Mouse (Mus musculus): Measurements from ENCODE around the gene Pjvk.

Pjvk gene

DNA sequence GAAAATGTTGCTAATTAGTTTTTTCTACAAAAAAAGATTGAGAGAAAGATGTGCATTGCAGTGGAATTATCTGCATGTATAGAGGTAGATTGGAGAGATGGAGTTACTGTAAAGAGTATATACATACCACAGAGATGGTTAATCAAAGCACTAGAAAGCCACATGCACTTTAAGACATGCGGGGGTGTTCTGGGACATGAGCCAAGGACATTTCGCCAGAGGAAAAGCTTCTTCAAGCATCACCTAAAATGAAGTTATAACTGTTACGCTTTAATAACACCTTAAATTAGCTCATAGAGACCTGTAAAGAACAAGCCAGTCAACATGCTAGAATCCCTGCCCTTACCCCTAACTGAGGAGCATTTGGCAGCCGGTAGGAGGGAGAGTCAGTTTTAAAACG, 18.9 kb downstream of the Pjvk start:
- DNase-seq (ENCODE audit: low spot score), result no peak

DNA sequence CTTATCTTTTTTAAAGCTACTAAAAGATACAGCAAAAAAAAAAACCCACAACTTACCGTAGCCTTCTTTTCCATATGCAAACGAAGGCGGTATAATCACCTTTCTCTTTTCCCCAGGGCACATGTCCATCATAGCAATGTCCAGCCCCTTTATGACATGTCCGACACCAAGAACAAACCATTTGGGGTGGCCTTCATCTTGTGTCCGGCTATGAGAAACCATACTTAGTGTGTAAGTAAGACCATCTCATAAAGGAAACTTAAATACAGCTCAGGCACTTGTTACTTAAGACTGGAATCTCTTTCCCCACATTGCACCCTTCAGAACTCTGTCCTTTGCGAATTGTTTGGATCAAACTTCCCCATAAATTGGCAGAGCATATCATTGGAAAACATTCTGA, 23.4 kb downstream of the Pjvk start:
- DNase-seq (ENCODE audit: low spot score), result no peak

DNA sequence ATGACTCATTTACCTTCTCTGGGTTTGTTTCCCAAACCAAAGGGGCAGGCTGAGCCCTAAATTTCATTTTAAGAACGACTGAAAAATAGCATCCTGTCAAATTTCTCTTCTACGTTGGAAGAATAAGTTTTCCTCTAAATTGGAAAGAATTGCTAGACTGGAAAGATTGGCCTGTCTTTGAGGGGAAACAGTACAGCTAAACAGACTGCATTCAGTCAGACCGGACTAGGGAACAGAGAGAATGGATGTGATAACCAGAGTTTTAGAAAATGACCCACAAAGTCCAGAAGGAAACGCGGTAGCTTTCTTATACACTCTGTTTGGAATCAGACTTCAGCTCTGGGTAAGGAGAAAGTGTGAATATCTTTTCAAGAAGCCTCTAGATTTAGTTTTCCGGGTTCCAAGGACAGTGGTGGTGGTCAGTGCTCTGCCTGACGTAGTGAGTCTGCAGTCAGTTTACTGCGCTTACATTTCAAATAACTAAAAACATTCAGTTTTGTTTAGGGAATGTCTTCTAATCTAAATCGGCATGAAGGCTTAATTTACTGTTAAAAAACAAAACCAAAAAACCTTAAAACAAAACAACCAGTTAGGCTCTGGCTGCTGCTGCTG, 24.0 kb downstream of the Pjvk start:
- DNase-seq (ENCODE audit: low spot score), result no peak

DNA sequence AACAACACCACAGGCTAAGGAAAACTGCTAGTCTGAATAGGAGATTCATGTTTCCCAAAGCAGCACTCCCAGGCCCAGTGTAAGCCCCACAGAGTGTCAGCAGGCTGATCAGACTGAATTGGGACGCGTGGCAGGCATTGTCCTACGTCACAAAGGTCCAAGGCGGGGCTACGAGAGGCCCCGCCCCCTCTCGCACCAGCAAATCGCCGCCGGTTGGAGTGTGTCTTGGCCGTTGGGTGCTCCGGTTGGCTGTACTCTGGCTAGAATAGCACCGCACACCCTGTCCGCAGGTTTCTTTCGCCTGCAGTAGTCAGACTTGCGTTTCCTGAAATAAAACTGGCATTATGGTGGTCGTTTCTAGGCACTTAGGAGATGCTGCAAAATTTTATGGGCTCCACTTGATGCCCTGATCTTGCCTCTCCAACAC, 24.7 kb downstream of the Pjvk start, which contains the start of gene Fkbp7:
Fkbp7 (minus strand) TSS at position 151 of the 427 bp plus-strand sequence.
- DNase-seq (ENCODE audit: low spot score), result peak; percentile 77

DNA sequence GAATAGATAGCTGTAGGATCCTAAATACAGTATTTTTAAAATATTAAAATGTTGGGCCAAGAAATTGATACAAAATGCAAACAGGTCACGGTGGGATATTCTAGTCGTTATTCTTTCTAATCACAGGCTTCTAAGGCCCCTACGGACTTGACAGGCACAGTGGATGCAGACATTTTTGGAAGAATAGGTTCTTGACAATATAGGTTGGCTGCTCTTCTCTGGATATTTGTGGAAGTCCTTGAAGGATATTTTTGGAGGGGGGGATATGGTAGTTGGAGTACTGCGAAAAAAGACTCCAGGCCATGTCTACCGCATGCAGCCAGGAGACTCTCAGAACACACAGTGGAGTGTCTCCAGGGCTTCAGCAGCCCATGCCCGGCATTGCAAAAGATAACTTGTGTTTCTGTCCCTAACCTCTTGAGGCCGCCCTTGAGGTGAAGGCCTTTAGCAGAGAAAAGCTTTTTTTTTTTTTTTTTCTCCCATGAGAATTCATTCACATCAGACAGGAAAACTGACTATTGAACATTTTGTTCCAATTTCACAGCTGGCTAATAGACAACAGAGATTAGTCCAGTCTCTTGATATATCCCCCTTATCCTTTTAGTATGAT, 25.3 kb downstream of the Pjvk start:
- DNase-seq (ENCODE audit: low spot score), result peak; percentile 18

DNA sequence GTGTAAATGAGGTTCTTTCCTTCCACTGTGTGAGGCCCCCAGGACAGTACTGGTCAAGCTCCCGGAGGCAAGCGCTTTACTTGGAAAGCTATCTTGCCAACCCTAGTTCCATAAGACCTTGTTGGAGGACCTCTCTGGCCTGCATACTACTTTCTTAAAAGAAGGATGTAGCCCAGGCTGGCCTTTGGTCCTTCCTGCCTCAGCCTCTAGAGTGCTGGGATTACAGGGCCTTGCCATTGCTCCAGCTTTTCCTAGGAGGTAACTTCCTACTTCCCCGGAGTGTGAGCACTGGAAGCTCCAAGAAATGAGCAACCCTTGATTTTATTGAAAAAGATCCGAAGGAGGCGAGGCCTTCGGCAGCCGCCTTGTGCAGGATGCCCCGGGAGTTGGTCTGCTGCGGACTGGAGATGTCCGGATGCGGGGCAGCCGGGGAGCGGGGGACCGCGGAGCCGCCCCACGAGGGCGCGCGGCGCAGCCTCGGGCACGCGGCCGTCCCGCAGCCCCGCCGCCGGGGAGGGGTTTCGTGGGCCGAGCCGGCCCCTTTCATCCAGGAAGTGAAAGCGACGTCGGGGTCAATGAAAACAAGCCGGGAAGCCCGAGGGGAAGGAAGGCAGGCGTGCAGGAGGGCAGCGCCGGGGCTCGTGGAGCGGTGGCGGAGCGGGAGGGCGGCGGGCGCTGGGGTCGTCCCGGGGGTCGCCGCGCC, 26.6 kb downstream of the Pjvk start, which contains the start of gene Plekha3:
Plekha3 (plus strand) TSS at position 557 of the 703 bp plus-strand sequence.
- peak; percentile 55 for DNase-seq (ENCODE audit: low spot score)

DNA sequence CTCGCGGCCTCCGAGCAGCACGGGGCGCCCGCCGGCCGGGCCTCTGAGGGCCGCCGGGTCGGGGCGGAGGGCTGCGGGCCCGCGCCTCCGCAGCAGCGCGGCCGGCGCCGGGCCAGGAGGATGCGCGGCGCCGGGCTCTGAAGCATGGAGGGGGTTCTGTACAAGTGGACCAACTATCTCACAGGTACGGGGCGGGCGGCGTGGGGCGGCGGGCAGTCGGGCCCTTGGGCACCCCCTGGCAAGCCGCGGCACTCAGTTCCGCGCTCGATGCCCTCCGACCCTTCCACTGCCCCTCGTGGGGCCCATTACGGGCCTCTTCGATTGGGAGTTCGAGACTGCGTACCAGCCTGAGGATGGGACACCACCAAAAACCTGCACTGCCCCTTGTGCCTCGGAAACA, 27.2 kb downstream of the Pjvk start:
- DNase-seq (ENCODE audit: low spot score), result no peak

DNA sequence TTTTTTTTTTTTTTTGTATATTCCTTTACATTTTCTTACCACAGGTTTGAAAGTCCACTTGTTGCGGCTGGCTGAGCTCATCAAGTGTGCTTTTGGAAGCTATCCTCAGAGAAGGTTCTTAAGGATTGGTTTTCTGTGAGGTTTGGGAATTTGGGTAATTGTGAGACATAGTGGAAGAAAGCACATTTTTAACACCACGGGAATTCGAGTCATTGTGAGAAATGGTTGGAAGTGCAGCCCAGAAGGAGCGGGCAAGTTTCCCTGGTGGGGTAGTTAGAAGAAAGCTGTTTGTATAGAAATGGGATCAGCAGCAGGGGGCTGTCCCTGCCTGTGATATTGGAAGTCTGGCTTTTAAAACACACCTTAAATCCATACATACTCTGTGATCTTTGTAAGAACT, 27.7 kb downstream of the Pjvk start:
- DNase-seq (ENCODE audit: low spot score), result no peak

DNA sequence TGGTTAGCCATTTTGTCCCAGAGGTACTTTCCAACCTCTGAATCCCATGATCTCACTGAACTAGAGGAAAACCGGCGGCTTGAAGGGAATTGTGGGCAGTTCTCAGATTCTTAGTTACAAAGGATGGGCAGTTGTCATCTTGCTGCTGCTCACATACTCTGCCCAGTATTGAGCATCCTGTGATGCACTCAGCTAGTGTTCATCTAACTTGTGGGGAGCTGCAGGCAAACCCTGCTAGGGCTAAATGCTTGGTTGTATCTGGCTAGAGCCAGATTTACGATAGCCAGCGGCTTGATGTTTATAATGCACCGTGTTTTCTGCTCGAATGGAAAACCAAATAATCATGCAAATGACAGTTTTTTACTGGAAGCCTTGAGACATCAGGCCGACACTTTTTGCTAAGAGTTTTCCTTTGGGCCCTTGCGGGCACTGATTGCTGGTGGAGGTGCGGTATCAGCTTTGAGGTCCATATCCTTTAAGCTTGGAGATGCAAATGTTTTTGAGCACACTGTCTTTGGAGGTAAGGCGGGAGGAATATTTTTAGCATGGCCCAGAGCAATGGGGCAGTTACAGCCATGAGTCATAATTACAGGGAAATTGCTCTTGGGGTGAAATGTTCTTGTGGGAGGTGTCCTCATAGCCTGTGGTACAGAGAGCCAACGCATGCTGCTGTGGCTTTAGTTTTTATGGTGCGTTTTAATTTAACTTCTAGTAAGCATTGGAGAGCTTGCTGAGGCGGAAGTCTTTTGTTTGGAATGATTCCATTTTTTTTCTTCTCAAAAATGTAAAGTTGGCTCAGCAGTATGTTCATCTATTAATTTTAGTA, 28.3 kb downstream of the Pjvk start:
- no peak for DNase-seq (ENCODE audit: low spot score)

DNA sequence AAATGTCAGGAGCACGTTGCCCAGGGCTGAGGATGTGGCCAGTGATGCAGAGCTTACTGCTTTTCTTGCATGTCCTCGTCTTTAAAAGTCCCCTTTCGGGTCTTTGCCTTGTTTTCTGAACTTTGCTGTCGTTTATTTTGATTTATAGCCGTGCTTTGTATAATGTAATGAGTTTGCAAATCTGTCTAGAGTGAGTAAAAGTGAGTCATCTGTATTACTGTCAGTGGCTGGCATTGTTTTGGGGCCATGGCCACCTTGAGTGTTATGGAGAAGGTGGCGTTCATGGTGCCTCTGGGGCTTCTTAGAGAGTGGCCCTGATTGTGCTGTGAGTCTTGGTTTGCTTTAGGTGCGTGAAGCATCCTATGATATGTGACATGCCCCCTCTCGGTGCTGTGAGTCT, 34.0 kb downstream of the Pjvk start:
- DNase-seq (ENCODE audit: low spot score), result no peak

DNA sequence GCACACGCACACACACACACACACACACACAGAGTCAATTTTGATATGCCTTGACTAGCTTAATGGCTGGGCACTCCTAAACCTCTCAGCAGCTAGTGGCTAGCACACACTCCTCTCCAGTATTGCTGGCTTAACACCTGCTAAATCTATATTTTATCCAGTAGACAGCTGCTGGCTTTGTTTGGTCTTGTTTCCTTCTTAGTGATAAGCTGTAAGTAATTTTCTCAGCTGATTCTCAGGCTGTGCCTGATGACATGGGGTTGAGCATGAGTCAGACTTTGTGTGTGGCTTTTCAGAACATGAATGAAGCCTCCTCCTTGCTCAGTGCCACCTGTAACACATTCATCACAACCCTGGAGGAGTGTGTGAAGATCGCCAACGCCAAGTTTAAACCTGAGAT, 38.7 kb downstream of the Pjvk start:
- DNase-seq (ENCODE audit: low spot score), result no peak

DNA sequence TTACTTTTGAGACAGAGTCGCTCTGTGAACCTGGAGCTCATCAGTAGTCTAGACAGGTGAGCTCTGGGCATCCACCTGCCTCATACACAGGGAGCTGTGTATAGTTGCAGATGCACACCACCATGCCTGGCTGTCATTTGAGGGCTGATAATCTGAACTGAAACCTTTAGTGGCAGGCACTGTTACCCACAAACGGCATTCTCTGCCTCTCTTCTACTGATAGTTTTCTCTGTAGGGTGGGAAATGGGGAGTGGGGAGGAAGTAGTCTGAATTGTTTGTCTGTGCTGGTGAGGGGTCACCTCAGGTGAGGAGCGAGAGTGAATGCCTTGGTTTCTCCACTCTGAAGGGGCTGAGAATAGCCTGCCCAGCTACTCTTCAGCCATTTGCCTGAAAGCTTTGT, 39.3 kb downstream of the Pjvk start:
- no peak for DNase-seq (ENCODE audit: low spot score)

DNA sequence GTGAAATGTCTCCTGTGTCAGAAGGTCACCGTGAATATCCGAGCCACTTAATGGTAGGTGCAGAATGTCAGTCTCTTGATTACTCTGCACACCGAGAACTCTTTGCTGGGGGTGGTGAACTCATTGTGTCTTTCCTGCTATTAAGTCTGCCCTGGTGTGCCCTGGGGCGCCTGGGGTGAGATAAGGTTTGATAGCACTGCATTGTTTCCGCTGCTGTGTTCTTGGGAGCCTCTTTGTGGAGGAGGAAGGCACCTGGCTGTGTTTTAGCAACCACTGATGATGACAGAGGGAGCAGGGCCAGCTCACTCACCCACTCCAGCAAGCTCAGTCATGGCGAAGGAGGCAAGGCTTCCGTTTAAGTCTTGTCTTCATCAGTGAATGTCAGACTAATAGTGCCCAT, 39.9 kb downstream of the Pjvk start:
- DNase-seq (ENCODE audit: low spot score), result no peak

DNA sequence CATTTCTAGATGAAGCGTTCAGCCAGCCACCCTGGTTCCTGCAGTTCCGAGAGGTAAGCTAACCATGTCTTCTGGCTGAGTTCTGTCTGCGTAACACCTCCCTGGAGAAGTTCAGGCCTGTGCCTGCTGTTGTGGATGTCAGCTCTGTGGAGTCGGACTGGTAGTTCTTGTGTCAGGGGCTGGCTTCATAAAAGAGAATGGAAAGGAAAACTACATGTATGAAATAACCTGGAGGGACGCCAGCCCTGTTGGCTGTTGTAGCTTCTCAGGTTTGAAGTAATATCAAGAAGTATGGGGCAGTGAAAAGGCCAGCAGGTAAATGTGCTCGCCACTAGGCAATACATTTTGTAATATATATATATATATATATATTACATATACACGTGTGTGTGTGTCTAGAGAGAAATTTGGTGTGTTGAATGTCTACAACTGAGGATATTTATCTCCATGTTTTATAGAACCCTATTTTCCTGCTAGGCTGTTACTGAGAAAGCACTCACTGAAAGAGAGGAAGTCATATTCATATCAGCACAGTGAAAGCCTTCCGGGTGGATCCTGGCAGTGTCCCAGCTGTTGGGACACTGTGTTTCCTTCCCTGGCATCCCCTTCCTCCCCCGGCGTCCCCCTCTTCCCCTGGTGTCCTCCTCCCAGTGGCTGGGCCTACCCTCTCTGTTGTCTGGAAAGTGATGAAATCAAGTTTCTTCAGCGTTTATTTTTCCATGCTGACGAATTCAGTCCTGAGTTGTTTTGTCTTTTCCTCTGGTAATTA, 42.3 kb downstream of the Pjvk start:
- DNase-seq (ENCODE audit: low spot score), result no peak

DNA sequence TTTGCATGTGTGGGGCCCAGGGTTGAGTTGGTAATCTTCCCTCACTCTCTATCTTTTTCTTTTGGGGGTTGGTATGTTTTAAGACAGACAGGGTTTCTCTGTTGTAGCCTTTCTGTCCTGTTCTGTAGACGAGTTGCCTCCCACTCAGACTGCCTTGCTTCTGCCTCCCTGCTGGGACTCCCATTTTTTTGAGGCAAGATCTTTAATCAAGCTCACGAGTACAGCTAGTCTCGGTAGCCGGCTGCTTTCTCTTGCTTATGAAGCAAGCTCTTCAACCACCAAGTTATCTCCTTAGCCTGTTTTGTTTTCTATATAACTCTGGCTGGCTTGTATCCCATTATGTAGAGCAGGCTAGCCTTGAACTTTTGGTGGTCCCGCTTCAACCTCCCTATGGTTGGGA, 45.5 kb downstream of the Pjvk start:
- no peak for DNase-seq (ENCODE audit: low spot score)

DNA sequence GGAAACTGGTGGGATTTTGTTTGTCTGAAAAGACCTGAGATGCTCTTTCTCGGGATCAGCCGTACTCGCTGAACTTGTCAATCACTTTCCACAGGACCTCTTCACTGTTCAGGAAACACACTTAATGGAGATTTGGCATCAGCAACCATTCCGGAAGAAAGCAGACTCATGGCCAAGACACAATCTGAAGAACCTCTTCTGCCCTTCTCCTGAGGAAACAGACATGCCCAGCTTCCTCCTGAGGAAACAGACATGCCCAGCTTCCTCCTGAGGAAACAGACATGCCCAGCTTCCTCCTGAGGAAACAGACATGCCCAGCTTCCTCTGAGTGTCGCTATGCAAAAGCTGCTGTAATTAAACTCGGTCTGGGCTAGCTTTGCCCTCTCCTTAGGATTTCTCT, 47.0 kb downstream of the Pjvk start:
- no peak for DNase-seq (ENCODE audit: low spot score)

DNA sequence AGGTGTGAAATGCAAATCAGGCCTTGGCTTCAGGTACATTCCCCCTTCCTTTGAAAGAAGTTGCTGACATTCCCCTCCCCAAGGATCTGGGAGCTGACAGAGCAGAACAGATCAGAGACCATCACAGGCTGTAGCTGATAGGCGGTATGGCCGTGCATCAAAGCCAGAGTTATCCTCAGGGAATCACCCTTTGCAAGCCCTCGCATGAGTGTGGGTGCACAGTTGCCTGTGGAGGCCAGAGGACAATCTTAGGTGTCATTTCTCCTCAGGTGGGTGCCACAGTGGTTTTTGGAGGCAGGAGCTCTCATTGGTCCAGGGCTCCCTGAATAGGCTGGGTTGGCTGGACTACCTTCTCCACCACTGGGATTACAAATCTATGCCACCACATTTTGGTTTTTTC, 53.9 kb downstream of the Pjvk start:
- DNase-seq (ENCODE audit: low spot score), result no peak

DNA sequence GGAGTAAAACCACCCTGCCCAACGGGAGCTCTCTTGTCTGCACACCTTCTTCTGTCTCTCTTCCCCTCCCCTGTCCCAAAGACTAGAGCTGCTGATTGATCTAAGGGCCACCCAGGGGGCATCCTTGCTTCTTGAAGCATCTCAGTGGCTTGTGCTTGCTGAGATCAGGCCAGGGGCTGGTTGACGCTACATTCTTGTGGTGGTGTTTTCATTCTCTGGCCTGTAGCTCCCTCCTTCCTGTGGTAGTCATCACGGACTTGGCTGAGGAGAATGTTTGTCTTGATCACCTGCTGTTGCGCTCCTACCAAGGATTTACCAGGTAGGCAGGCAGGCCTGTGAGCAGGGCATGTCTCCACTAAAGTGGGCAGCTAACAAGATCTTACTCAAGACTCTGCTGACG, 54.5 kb downstream of the Pjvk start:
- no peak for DNase-seq (ENCODE audit: low spot score)

DNA sequence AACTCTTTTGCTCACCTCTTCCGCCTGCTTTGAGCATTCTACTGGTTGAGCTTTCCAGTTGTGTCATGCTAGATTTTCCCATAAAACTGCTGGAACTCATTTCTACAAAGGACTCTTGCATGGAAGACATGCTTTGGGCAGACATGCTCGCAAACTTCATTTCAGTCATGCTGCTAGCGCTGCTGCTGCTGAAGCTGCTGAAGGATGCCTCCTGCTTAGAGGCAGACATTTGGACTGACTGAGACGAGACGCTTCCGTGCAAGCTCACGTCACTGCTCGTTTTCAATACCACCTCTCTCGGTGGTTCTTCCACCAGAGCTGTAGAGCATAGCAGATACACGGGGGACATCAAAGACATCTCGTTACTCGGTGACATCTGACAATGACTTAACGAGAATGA, 57.4 kb downstream of the Pjvk start:
- DNase-seq (ENCODE audit: low spot score), result no peak

Data from spleen, adult 12 weeks (tissue).